Mouse (Mus musculus) retina, embryonic 14.5 days (tissue): ENCODE results near the gene Dmrtc1a.
A peak's percentile ranks its signal among the peaks of the same experiment; 100 is the strongest.
"Not testable (repeated sequence)": the region's sequence is repeated elsewhere in the genome, so short reads cannot be mapped to it uniquely, and the experiment has no call there.

Experiments
- DNase-seq: peaks from one replicate; pipeline ENCODE4 v3.0.0-alpha.2; 2015; ENCODE audit warnings: low spot score

The Dmrtc1a gene

DNA sequence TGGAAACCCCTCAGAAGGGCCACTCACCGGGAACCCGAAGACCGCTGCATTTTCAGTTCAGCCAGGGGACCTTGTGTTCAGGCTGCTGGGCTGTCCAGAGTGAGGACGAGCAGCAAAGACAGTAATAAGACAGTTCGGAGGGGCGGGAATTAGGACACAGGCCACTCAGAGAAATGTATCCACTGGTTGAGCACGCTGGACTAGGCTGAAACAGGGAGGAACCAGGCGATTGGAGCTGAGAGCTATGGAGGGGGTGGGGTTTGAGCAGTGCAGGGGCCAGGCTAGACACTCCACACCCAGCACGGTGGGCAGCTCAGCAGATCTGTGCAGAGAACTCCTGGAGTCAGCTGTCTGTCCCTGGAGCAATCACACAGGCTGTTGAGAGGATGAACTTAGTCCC is at the start of gene Dmrtc1a, which contains the start of gene 1700011M02Rik:
TSS of gene Dmrtc1a (minus strand) at position 101 of the 400 bp plus-strand sequence.
TSS of gene 1700011M02Rik (plus strand) at position 319 of the 400 bp plus-strand sequence.
- DNase-seq = not testable (repeated sequence)

DNA sequence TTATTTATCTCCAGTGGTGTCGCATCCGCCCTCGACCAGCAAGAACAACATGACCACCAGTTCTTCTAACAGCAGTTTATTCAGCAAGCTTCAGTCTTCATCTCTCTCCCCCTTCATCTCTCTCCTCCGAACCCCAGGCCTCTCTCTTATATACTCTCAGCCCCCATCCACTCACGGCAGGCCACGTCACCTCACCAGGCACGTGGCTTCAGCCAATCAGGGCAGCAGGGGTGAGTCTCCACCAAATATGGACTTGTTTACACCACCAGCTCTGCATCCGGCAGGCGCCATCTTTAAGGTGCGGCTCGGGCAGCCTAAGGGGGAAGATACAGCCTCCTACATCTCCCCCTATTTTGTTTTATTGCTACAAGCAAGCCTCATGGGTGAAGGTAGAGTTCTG is 41.6 kb upstream of the Dmrtc1a start:
- not testable (repeated sequence) for DNase-seq

DNA sequence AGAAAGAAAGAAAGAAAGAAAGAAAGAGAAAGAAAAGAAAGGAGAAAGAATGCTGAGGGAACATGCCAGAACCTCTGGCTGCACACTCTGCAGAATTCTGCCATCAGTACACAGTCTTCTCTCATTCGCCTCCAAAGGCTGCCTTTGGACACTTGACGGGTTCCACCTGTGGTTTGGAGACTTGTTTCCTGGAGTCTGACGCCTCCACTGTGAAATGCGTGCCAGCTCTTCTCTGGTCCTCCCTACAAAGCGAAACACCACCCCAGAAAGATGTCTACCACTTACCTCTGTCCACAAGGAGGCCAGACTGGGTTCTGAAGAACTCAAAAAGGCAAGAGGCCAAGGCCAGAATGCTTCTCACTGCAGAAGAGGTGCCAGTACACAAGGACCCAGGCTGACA is 28.3 kb upstream of the Dmrtc1a start:
- no peak for DNase-seq

- DNase-seq = no peak
Measured at GRCm38 (mm10) chrX:102934395-102934764, 25.9 kb upstream of the Dmrtc1a start.

DNA sequence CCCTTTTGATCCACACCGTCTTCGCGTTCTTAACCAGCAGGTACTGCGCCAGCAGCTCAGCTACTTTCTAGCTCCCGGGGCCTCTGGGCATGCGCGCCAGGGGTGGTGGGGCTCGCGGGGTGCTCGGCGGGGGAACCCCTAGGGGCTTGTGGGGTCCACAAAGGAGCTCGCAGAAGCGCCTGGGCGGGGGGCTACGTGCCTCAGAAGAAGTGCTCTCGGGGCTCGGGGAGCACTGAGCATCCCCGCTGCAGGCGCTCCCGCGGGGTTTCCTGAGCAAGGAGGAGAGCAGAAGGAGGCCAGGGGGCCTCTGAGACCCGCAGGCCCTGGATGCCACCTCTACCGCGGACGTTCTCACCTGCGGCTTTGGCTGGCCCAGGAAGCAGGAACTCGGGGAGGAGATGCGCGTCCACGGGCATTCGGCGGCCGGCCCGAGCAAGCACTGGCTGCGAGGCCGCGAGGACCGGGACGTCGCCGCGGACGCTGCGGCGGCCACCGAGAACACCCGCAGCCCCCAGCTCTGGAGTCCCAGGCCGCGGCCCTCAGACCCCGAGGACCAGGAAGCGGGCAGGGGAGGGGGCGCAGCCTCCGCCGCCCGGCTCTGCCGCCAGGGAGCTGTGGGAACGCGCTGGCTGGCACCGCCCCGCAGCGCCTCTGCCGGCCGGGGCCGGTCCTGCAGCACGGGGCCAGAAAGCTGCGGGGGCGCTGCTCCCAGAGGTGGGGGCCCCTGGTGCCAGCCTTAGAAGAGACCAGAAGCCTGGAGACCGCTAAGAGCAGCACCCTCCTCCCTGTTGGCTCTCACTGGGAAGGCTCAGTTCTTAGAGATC is 25.3 kb upstream of the Dmrtc1a start:
- peak; percentile 72 for DNase-seq

- DNase-seq = peak; percentile 2
Measured at GRCm38 (mm10) chrX:102932992-102933570, 24.6 kb upstream of the Dmrtc1a start.

GRCm38 (mm10) chrX:102928072-102928471 is 19.6 kb upstream of the Dmrtc1a start, which contains the start of gene 1700018G05Rik:
1700018G05Rik (plus strand) TSS chrX:102928372.
- DNase-seq = not testable (repeated sequence)

DNA sequence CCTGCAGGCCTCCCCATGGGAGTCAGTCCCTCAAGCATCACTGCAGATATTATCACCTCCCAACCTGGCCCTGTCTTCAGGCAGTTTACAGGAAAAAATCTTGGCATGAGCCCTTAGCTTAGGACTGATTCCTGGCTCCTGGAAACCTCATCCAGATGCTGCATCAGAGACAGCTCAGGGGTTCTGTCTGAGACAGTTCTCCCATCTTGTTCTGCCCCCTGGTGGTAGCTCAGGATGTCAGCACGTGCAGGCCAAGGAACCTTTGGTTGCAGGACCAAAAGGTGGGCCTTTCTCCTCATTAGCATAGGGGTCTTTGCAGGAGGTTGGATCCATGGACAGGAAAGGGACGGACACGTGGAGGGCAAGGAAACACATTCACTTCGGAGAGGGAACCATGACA is 18.2 kb upstream of the Dmrtc1a start:
- peak; percentile 62 for DNase-seq

- not testable (repeated sequence) for DNase-seq
Measured at GRCm38 (mm10) chrX:102914823-102915222, 6.3 kb upstream of the Dmrtc1a start.

DNA sequence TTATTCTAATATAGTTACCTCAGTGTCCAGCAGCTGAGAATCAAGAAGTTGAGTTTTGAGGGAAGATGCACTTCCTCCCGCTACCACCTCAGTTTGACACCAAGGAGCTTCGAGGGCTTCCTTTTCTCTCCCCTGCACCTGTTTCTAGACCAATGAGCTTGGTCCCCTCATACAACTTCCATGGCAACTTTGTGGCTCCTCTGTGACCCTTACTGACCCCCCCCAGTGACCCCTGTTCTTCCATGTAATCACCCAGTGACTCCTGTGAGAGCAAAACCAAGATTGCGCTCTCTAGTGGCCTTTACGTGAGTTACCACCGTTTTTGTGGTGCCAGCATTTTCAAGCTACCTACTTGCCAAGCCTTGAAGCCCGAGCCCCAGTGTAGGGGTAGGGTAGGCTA is 40.6 kb downstream of the Dmrtc1a start, which contains the start of gene 1700031F05Rik:
TSS of gene 1700031F05Rik (minus strand) at position 101 of the 400 bp plus-strand sequence.
- DNase-seq = no peak

DNA sequence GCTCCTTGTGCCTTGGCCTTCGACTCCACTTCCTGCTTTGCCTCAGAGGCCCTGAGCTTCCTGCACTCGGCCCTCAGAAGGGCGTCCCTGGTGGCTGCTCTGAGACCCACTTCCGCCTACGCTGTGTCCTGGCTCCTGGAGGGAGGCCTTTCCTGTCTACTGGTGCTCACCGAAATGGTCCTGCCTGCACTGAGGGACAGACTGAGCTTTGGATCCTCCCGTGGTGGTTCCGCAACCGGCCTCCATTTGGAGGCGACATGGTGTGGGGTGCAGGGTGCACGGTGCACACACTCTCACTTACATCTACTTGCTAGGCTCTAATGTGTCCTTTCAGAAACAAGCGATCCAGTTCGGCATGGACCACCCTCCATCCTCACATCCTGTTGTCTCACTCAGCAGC is 54.0 kb downstream of the Dmrtc1a start, which contains the start of gene Dmrtc1c2:
TSS of gene Dmrtc1c2 (minus strand) at position 101 of the 400 bp plus-strand sequence.
- DNase-seq = not testable (repeated sequence)
